Mouse (Mus musculus) spleen, adult 2 months (tissue): ENCODE data around the gene Gm4969. TPM values are rescaled to one million over a fixed set of nuclear protein-coding genes. Genes with fewer than 3 reads are reported as not detected.

Experiments used
- DNase-seq, 2 experiments: peaks; one replicate each; pipeline versions ENCODE4 v3.0.0 to v3.0.0-alpha.2; 2012 to 2021; ENCODE audit warnings: low spot score in 2 of 2, low read depth in 1 of 2
- H3K27ac ChIP-seq: fragments of 200-500 bp; 2 replicates; pipeline ENCODE4 v1.5.1; 2012; ENCODE audit warnings: low read length, inconsistent platforms; ENCODE audit not compliant: insufficient read depth
- H3K27me3 ChIP-seq: fragments of 200-500 bp; 2 replicates; pipeline ENCODE4 v1.6.1; 2012; ENCODE audit warnings: mild to moderate bottlenecking, moderate library complexity, low read length, inconsistent platforms; ENCODE audit not compliant: control insufficient read depth, insufficient read depth
- H3K36me3 ChIP-seq: fragments of 200-500 bp; 2 replicates; pipeline ENCODE4 v1.6.1; 2012; ENCODE audit warnings: mild to moderate bottlenecking, low read length, inconsistent platforms; ENCODE audit not compliant: control insufficient read depth, insufficient read depth
- H3K4me1 ChIP-seq: fragments of 200-500 bp; 2 replicates; pipeline ENCODE4 v1.6.1; 2011; ENCODE audit warnings: inconsistent platforms; ENCODE audit not compliant: control insufficient read depth, insufficient read depth, insufficient read length
- H3K4me3 ChIP-seq: fragments of 200-500 bp; 2 replicates; pipeline ENCODE4 v1.5.1; 2011; ENCODE audit warnings: mild to moderate bottlenecking, inconsistent platforms; ENCODE audit not compliant: insufficient read depth, insufficient read length; ENCODE audit errors: extremely low read depth
- CTCF ChIP-seq: fragments of 200-500 bp; IDR thresholded peaks from 2 replicates; pipeline ENCODE4 v1.5.1; 2011; ENCODE audit warnings: mild to moderate bottlenecking, inconsistent platforms; ENCODE audit not compliant: insufficient read depth, insufficient read length, insufficient replicate concordance; ENCODE audit errors: extremely low read depth
- POLR2A ChIP-seq: fragments of 200-500 bp; IDR thresholded peaks from 2 replicates; pipeline ENCODE4 v1.6.1; 2011; ENCODE audit warnings: low read depth, low read length, inconsistent platforms
- WGBS: fragments of 180-500 bp; shearing (Covaris S2); methylation state at CpG from one replicate; pipeline ENCODE4 v1.1.7; 2018; 5-methylcytosine and 5-hydroxymethylcytosine counted together
- polyA plus RNA-seq: library from polyadenylated mRNA; depleted of rRNA; stranded (reverse); fragments of >200 nt; gene quantifications from 2 replicates; pipeline ENCODE4 v1.2.3, GENCODE M21; 2012

Gene Gm4969
- polyA plus RNA-seq, 1 experiment: not detected

DNA sequence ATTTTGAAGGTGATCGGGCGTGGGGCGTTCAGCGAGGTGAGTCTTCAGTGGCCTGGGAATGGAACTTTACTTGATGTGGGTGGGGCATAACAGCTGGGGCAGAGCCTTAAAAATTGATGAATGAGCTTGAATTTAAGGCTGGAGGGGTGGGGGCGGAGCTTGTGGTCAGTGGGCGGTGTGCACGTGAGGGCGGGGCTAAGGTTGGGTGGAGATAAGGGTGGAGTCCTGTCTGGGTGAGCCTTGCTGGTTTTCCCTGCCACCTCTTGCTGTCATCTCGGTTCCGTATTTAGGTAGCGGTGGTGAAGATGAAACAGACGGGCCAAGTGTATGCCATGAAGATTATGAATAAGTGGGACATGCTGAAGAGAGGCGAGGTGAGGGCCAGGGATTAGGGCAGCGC lies 32.1 kb downstream of the Gm4969 start:
- TF ChIP-seq POLR2A: no peak
- TF ChIP-seq CTCF: no peak
- no peak overlapping the region for H3K27ac ChIP-seq
- peaks cover 1% of the 10 kb centered on the region; the same call in 1 of the 2 replicates for H3K36me3 ChIP-seq
- peak overlapping the region; percentile 11; the same call in 1 of the 2 replicates for H3K4me3 ChIP-seq
- peaks cover 26% of the 10 kb centered on the region for H3K4me1 ChIP-seq
- H3K27me3 ChIP-seq: peaks cover 10% of the 10 kb centered on the region; the same call in 1 of the 2 replicates
- 6% methylated on average over 14 of the region's 14 CpGs for WGBS
- DNase-seq: peak; percentile 57 to 74

DNA sequence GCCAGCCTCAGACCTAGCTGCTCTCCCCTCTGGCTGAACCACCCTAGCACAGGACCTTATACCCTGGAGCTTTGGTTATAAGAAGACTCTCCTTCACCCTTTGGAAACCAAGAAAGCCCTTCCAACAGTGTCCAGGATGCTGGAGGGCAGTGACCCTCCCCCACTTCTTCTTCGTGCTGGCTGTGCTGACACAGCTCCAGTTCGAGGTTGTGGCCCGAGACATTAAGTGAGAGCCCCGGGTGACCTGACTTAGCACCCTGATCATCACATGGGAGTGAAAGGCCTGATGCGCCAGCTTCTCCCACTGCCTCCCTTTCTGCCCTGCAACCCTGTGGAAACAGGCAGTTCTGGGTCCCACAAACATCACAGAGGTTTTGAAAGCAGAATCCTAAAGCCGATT lies 32.7 kb downstream of the Gm4969 start:
- WGBS: 9% methylated on average over 6 of the region's 6 CpGs
- Histone ChIP-seq H3K36me3 (peaks cover 1% of the 10 kb centered on the region; the same call in 1 of the 2 replicates), H3K4me3 (0 out of 2 replicates have a peak overlapping the region, but pooled peaks have one; percentile 2), H3K27ac (no peak overlapping the region), H3K27me3 (peaks cover 10% of the 10 kb centered on the region; the same call in 1 of the 2 replicates), H3K4me1 (peaks cover 26% of the 10 kb centered on the region)
- TF ChIP-seq POLR2A: no peak
- TF ChIP-seq CTCF: no peak
- DNase-seq: no peak

DNA sequence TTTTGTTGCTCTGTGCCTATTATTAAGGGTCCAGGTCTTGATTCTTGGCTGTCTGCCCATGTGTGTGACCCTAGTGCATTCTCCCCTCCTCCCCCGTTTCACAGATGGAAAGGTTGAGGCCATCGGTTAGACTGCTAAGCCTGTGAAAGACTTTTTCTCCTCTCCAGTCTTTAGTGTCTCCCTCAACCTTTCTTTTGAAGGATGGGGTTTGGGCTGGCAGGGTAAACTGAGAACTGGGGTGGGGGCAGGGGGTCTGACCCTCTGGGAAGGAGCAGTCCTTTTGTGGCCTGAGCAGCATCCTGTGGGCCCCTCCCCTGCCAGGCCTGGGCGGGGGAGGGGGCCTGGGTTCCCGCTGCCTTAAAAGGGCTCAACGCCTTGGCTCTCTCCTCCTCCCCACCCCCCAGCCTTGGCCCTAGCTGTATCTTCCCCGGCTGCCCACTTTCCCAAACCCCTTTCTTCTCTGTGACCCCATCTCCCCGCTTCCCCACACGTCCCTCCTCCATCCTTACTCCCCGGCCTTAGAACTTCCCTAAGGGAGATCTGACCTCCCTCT lies 33.2 kb downstream of the Gm4969 start:
- H3K36me3 ChIP-seq: peaks cover 1% of the 10 kb centered on the region; the same call in 1 of the 2 replicates

DNA sequence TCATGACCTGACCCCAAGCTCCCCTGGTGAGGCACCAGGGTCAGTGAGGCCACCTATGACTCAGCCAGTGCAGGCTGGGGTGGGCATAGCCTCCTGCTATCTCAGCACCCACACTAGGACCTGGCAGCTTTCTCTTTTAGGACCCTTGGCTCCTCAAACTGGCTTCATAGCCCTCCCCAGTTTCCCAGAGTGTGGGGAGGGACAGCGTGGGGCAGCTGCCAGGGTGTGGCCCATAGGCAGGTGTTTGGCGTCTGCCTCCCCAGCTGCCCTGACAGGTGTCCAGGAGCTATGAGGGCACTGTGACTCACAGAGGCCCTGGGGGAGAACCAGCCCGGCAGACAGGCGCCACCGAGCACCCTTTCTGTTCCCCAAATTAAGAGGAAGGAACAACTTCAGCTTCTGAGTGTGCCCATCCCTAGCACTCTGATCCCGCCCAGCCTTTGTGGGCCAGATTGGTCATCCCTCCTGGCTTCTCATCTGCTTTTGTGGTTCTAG lies 33.8 kb downstream of the Gm4969 start:
- H3K4me1 ChIP-seq: peaks cover 26% of the 10 kb centered on the region
- TF ChIP-seq POLR2A (no peak), CTCF (no peak)
- WGBS: 2% methylated on average over 6 of the region's 6 CpGs
- peak overlapping the region; percentile 54 for H3K27ac ChIP-seq
- peaks cover 12% of the 10 kb centered on the region; the same call in 1 of the 2 replicates for H3K27me3 ChIP-seq
- peak; percentile 65 to 76 for DNase-seq
- H3K36me3 ChIP-seq: peaks cover 1% of the 10 kb centered on the region; the same call in 1 of the 2 replicates
- peak overlapping the region; percentile 38; the same call in 1 of the 2 replicates for H3K4me3 ChIP-seq

More for the DNA sequence above, 33.2 kb downstream of the Gm4969 start:
- Histone ChIP-seq H3K27me3 (peaks cover 10% of the 10 kb centered on the region; the same call in 1 of the 2 replicates), H3K4me1 (peaks cover 26% of the 10 kb centered on the region), H3K27ac (0 out of 2 replicates have a peak overlapping the region, but pooled peaks have one; percentile 1), H3K4me3 (peak overlapping the region; percentile 2; the same call in 1 of the 2 replicates)
- no peak for DNase-seq
- TF ChIP-seq POLR2A: no peak
- no peak for TF ChIP-seq CTCF
- 25% methylated on average over 9 of the region's 9 CpGs for WGBS

DNA sequence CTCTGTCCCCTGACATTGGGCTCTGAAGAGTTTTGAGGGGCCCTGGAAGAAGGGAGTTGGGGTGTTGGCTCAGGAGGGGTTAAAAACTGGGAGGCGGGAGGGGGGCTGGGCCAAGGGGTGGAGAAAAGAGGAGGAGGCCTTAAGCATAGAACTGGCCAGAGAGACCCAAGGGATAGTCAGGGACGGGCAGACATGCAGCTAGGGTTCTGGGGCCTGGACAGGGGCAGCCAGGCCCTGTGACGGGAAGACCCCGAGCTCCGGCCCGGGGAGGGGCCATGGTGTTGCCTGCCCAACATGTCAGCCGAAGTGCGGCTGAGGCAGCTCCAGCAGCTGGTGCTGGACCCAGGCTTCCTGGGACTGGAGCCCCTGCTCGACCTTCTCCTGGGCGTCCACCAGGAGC lies 34.5 kb downstream of the Gm4969 start, which contains the start of gene Dmpk:
TSS of gene Dmpk (plus strand) at position 149 of the 400 bp plus-strand sequence.
- TF ChIP-seq CTCF: no peak
- no peak for TF ChIP-seq POLR2A
- peaks cover 1% of the 10 kb centered on the region; the same call in 1 of the 2 replicates for H3K36me3 ChIP-seq
- H3K4me1 ChIP-seq: peaks cover 26% of the 10 kb centered on the region
- peak within 1 kb of the TSS; percentile 38; the same call in 1 of the 2 replicates for H3K4me3 ChIP-seq
- peaks cover 14% of the 10 kb centered on the region; the same call in 1 of the 2 replicates for H3K27me3 ChIP-seq
- H3K27ac ChIP-seq: peak within 1 kb of the TSS; percentile 54
- 73% methylated on average over 10 of the region's 10 CpGs for WGBS
- DNase-seq: no peak

DNA sequence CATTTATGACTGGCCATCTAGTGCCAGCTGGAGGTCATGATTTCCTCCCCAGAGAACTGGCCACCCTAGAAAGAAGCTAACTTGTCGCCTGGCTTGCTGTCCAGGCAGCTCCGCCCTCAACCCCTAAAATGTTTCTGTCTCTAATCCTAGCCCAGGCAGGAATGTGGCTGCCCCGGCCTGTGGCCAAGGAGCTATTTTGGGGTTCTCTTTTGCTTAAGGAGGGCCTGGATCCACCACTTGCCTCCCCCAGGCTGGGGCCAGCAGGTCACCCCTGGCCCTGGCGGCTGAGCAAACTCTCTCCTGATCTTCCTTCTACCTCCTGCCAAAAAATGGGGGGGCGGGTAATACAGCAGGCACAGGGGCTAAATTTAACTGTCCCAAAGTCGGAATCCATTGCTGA lies 35.1 kb downstream of the Gm4969 start:
- no peak for DNase-seq
- H3K4me3 ChIP-seq: no peak overlapping the region
- H3K27ac ChIP-seq: no peak overlapping the region
- TF ChIP-seq CTCF (no peak), POLR2A (no peak)
- peaks cover 1% of the 10 kb centered on the region; the same call in 1 of the 2 replicates for H3K36me3 ChIP-seq
- peaks cover 27% of the 10 kb centered on the region for H3K4me1 ChIP-seq
- peaks cover 14% of the 10 kb centered on the region; the same call in 1 of the 2 replicates for H3K27me3 ChIP-seq
- WGBS: 71% methylated on average over 6 of the region's 6 CpGs
